Mouse (Mus musculus): ENCODE measurements around the gene Cadm3.
"Not testable (repeated sequence)": the region's sequence is repeated elsewhere in the genome, so short reads cannot be mapped to it uniquely, and the experiment has no call there.

The Cadm3 gene

DNA sequence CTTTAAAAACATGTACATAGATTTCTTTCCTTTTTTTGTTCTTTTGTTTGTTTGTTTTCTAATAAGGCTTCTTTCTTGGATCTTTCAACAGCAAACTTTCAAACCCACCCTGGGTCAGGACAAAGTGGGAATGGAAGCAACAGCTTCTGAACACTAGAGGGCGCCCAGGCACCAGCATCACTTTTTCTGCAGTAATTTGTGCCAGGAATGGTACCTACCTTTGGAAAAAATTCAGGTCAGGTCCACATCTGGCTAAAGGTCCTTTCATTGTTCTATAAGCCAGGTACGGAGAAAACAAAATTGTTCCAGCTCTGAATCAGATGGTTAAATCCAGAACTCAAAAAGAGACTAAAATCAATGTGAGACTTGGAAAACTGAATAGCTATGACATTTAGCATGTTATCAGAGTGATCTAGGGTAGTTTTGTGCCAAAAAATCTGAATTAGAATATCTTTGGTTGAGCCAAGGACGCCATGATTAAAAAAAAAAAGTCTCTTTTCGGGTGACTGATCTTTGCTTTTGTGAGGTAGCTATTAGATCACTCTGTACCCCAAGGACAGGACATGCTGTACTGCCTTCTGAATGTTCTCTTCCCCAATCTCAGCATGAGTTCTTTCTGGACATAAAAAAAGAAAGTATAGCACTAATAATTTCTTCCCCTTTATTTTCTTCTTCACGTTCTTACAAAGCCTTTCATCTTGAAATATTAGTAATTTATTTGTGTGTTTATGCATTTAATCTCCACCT lies 43.5 kb downstream of the Cadm3 start:
- peak; percentile 36 for DNase-seq (ENCODE audit: low read depth, low spot score)

DNA sequence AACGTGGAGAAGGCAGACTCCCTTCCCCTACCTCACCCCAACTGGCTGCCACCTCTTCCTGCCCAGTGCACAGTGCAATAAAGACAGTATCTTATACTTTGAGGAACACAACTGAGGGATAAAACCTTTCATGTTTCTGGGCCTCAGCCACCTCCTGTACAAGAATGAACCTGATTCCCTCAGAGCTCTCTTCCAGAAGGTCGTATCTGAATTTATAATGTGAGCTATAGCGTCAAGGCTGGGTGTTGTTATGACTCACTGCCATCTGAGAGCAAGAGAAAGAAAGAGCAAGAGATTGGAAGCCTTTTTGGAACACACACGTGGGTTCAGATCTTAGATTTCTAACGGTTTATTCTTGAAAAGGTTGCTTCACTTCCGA lies 45.3 kb downstream of the Cadm3 start:
- no peak for DNase-seq (ENCODE audit: low read depth, low spot score)

DNA sequence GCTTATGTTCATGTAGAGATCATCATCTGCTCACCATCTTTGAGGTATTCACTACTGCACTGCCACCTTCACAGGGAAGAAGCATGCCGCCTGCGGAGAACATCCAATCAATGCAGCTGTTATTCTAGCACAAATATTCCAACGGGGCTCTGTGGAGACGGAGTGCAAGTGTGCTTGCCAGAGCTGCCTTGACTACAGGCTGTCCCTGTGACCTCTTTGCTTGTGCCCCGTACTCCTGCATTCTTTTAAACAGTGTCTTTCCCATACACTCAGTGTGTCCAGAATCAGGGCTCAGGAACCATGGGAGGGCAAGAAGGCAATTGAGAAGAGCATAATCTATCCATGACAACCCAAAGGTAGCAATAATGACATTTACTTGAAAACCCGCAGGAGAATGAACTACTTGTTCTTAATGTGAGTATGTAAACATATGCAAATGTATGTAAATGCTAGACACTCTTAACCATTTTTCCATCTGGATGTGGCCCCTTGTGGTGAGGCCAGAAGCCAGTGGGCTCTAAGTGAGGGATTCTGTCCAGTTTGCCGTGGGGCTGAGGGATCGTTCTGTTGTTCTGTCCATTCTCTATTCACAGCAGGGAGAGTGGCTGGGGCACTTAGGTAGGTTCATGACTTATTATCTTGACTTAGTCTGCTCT lies 45.8 kb downstream of the Cadm3 start:
- no peak for DNase-seq (ENCODE audit: low read depth, low spot score)

DNA sequence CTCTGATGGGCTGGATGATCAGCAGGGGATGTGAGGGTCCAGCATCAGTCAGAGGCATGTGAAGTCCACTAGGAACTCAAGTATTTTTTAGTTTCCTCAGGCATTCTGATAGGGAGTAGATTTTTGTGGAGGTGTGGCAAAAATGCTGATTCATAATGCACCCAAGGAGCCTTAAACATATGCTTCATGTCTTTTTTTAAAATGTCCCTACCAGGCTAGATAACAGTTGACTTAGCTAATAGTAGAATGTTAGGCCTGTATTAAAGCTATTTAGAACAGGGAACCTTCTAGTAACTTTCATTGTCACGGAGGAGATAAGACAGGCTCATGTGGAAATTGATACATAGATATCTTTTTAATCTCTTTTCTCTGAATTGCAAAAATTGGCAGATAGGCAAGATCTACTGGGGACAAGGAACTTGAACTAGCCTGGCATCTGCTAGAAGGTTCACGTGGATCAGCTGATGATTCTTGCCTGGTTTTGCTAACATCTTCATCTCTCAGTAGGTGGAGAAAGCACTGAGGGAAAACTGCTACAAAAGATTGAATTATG lies 49.5 kb downstream of the Cadm3 start:
- no peak for DNase-seq (ENCODE audit: low read depth, low spot score)

DNA sequence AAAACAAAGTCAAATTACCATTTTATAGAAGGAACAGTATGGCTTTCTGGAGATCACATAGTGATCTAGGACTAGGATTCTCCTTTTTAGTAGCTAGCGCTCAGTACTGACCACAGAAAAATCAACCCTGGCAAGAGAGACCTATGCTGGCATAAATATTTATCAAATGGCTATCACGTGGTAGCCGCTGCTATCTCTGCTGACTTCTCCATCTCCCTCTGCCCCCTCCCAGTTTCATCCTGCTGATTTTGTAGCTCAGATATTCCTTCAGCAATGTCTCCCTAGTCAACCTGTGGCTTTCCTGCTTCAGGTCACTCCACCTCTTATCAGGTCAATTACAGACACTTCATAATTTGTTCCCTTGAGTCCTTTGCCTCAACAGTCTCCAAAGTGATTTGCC lies 51.8 kb downstream of the Cadm3 start:
- DNase-seq (ENCODE audit: low read depth, low spot score) = no peak

DNA sequence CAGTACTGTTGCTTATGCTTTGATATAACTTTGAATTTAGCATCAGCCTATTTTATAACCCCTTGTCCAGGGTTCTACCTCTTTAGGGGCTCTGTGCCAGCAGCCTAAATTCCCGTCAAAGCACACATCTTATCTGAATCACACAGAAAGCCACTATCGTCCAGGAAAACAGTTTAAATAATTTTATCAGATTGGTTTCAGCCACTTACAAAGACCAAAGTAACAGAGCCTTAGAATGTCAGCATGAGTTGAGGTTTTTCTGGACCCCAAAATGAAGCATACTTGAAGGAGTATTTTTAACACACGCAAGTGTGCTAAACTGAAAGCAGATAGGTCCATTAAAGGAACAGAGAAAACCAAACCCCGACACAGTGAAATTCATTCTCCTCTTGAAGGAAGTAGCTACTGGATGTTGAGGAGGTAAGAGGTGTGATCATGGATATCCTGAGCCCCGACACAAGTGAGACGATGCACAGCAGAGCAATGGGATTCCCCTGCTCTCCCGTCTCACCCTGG lies 53.9 kb downstream of the Cadm3 start:
- not testable (repeated sequence) for DNase-seq (ENCODE audit: low read depth, low spot score)

DNA sequence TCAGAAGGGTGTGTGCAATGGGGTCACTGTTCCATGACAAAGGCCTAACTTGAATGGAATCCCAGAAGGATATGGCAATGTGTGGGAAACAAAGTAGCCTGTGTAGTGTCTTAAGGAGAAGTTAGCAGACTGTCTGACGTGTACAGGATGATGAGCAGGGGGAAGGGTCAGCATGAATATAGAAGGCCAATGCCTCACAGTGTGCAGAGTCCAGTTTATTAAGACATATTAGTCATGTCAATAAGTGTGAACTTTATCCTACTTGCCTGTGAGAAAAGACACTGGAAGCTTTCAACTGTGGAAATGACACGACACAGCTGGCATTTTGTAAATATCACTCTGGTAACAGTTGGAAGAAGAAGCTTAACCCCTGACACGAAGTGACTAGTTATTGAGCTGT lies 64.7 kb downstream of the Cadm3 start:
- not testable (repeated sequence) for DNase-seq (ENCODE audit: low read depth, low spot score)
